Mouse (Mus musculus): ENCODE measurements around the gene Pitpnm2.

The Pitpnm2 gene

GRCm38 (mm10) chr5:124138066-124138465 is 111.5 kb downstream of the Pitpnm2 start:
- DNase-seq (ENCODE audit: low spot score) = no peak

DNA sequence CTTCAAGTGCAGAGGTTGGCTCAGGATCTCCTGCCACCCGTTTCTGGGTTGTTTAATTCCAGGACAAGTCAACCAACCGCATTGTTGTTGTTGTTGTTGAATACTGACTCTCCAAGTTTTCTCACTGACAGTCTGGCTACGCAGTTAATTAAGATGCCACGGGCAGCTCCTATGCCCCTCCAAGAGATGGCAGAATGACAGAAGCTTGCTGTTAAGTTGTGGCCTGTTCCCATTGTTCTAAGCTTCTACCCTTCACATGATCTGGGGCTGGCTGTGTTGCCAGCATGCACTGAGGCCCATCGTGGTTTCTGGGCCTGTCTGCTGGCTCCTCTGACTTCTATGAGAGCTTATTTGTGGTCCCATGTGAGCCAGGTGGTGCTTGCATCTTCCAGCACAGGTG is 115.3 kb downstream of the Pitpnm2 start:
- DNase-seq (ENCODE audit: low spot score) = no peak

DNA sequence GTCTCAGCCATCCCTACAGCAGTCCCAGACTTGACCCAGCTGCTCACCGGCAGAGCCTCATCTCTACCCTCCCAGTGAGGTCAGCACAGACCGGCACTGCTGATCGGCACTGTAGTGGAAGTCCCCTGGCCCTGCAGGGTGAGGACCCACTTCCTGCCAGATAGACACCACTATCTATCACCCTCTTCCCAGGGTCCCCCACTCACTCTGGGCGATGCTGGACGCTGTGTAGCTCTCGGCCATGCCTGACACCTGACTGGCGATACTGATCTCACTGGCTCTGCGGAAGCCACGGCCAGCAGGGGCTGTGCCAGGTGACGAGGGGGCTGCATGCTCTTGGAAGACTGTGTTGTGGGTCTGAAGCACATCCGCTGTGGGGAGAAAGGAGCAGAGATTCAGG is 124.5 kb downstream of the Pitpnm2 start:
- no peak for DNase-seq (ENCODE audit: low spot score)

DNA sequence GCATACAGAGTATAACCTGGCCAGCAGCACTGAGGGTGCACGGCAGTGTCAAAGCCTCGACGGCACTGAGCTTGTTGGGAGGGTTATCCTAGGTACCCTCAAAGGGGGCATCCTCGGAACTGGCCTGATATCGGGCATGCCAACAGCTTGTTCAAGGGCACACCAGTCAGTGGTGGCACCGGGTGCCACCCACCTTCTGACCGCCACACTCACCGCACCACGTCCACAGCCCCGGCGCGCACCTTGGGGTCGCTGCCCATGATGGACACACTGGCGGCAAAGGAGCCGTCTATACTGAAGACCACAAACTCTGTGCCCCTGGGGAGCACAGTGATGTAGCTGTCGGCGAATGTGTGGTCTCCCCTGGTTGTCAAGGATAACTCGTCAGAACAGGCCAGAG is 127.2 kb downstream of the Pitpnm2 start:
- no peak for DNase-seq (ENCODE audit: low spot score)

DNA sequence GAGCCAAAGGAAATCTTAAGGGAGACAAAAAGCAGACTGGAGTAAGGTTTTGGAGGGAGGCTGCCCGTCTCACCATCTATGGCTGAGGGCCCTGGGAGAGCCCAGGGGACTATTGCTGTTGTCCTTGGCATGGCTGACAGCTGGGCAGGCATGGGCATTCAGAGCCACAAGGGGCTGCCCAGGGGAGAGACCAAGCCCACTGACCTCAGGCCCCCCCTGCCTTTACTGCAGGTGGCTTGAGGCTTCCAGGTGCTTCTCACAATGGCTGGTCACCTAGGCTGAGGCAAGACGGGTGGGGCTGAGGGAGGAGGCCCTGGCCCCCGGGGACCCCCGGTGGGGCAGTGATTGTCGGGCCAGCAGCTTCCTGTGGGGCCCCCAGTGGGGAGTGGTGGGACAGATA is 130.4 kb downstream of the Pitpnm2 start:
- no peak for DNase-seq (ENCODE audit: low spot score)

DNA sequence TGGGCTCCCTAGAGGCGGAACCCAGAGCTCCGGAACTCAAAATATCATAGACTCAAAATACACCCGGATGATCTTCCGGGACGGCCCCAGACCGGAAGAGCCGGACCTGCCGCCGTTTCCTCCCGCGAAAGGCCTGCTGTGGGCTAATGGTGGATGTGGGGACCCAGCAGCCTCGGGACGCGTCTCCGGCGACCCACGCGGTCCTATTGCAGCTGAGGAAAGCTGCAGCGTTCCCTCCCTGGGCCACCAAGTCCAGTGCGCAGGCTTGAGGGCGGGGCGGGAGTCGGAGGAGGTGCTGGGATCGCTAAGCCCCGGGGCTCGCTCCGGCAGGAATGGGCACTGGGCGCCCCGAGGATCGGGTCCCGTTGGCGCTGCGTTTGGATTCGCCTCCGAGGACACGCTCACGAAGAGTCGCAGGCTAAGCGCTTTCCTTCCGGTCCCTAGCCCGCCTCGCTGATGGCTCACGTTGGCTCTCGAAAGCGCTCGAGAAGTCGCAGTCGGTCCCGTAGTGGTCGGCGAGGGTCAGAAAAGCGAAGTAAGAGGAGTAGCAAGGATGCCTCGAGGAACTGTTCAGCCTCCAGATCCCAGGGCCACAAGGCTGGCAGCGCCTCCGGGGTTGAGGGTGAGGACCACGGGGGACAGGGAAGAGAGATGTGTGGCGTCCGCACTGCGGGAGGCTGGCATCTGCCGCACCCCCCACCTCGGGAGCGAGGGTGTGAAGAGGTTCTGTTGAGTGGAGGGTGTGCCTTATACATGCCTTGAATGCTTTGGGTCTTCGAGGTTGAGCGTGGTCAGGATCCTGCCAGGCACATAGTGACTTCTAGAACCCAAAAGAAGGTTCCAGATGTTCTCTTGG is 133.3 kb downstream of the Pitpnm2 start, which contains the start of gene Arl6ip4:
Gene Arl6ip4 (plus strand): TSS at position 100 of the 856 bp plus-strand sequence.
- peak; percentile 82 for DNase-seq (ENCODE audit: low spot score)

DNA sequence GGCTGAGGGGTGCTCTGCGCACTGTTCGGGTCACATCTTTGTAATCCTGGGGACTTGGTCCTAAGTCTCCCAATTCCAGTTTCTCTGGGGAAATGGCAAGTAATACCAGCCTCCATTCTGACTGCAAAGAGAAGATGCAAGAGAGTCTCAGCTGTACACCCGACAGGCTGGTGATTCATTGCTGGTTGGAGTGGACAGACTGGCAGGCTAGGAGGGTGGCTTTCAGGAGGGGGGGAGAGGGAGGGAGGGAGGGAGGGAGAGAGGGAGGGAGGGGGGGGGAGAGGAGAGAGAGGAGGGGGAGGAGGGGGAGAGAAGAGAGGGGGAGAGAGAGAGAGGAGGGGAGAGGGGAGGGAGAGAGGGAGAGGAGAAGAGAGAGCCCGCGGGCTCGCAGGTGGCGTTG is 134.0 kb downstream of the Pitpnm2 start:
- DNase-seq (ENCODE audit: low spot score) = no peak

- DNase-seq (ENCODE audit: low spot score) = no peak
These were observed 135.1 kb downstream of the Pitpnm2 start for GRCm38 (mm10) chr5:124114276-124115025.

DNA sequence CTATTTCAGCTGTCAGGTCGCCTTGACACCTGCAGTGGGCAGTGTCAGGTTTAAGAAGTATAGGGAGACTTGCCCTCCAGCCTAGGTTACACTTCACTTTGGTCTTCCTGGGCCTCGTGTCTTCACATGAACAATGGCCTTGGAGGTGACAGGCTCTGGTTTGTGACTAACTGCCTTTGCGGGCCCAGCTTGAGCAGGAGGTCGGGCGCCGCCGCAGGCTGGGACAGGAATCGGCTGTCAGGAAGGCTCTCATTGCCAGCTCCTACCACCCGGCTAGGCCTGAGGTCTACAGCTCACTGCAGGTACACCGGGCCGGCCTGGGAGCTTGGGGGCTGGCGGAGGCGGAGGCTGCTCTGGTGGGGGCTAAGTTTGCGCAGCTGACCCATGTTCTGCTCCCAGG is 136.5 kb downstream of the Pitpnm2 start:
- no peak for DNase-seq (ENCODE audit: low spot score)

GRCm38 (mm10) chr5:124112531-124112930 is 137.0 kb downstream of the Pitpnm2 start:
- peak; percentile 66 for DNase-seq (ENCODE audit: low spot score)

DNA sequence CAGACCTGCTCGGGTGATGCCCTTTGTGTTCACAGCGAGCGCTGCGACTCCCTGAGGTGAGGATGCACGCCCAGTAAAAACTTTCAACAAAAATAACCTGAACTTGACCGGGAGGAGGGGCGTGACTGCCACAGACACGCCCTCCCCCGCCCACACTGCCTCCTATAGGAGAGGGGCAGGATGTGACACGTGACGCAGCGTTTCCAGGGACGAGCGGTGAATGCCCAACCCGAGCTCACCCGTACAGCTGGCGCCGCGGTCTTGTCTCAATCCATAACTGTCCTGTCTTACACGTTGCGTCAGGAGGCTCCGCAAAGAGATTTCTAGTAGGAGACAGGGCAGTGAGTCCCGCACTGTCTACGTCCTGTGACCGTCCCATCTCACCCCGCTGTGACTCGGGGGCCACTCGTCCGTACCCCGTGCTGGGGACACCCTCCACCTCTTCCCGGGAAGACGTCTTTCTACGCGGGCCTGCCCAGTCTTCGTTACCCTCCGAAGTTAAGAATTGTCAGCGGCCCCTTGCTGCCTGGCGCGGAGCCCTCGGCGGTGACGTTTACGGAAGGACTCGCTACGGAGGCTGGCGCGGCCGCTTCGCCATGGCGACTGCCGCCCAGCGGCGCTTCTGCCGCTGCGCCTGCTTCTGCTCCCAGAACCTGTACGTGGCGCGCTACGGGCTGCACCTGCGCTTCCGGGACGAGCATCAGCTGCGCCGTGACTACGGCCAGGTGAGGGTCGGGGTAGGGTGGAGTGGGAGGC is 137.6 kb downstream of the Pitpnm2 start, which contains the start of gene Ogfod2:
Gene Ogfod2 (plus strand): TSS at position 556 of the 756 bp plus-strand sequence.
- DNase-seq (ENCODE audit: low spot score) = peak; percentile 95

DNA sequence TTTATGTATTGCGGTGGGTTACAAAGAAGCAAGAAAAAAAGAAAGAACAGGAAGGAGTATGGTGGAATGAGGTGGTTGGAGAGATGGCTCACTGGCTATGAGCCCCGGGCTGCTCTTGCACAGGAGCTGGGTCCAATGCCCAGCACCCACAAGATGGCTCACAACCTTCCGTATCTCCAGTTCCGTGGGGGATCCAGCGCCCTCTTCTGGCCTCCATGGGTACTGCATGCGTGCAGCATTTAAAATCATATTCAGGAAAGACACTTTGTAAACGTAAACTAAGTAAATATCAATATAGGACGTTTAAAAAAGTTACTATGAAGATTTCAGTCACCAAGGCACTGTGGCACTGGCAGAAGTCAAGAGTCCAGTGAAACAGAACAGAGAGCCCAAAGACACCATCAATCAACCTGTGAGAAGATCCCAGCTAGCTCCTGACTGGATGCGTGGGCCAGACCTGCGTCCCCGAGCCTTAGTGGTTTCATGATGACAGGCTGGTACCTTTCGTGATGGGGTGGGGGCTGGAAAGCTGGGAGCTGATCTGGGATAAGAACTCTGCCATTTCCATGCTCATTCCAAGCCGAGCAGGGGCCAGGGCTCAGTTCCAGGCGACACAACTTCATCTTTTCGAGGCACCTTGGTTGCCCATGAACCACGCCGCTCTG is 138.4 kb downstream of the Pitpnm2 start:
- peak; percentile 55 for DNase-seq (ENCODE audit: low spot score)

DNA sequence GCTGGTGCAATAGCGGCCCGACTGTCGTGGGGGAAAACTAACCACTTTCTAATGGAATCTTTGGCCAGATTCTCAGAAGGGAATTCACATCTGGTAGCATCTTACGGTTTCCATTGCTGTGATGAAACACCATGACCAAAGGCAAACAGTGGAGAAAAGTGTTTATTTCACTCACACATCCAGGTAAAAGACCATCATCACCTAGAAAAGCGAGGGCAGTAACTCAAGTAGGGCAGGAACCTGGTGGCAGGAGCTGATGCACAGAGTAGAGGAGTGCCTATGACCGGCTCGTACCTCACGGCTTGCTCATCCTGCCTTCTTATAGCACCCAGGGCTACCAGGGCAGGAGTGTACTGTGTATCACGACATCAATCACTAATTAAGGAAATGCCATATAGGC is 146.0 kb downstream of the Pitpnm2 start:
- no peak for DNase-seq (ENCODE audit: low spot score)

- no peak for DNase-seq (ENCODE audit: low spot score)
These were observed 146.5 kb downstream of the Pitpnm2 start for GRCm38 (mm10) chr5:124103020-124103419.

DNA sequence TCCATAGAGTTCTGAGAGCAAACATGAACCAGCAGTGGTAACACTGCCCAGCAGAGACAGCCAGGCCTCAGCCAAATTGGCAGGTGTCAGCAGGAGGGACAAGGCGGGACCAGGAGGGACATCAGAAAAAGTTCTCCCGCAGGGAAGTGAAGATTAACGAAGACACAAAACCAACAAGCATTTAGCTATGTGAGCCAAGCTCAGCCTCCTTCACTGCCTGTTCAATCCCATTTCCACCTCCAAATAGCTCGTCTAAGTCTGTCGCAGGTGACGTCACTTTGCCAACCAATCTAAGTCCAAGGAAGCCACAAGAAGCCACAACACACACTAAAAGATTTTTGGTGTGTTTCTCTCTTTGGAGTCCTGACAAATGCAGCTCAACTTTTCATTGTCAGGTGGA is 147.2 kb downstream of the Pitpnm2 start:
- no peak for DNase-seq (ENCODE audit: low spot score)

GRCm38 (mm10) chr5:124100128-124101044 is 149.2 kb downstream of the Pitpnm2 start:
- DNase-seq (ENCODE audit: low spot score) = no peak

- no peak for DNase-seq (ENCODE audit: low spot score)
These were observed 150.6 kb downstream of the Pitpnm2 start for GRCm38 (mm10) chr5:124098923-124099322.

- peak; percentile 99 for DNase-seq (ENCODE audit: low spot score)
These were observed 153.8 kb downstream of the Pitpnm2 start, which contains the start of gene Abcb9 for GRCm38 (mm10) chr5:124095596-124096232. Gene Abcb9 (minus strand): TSS chr5:124095798.

DNA sequence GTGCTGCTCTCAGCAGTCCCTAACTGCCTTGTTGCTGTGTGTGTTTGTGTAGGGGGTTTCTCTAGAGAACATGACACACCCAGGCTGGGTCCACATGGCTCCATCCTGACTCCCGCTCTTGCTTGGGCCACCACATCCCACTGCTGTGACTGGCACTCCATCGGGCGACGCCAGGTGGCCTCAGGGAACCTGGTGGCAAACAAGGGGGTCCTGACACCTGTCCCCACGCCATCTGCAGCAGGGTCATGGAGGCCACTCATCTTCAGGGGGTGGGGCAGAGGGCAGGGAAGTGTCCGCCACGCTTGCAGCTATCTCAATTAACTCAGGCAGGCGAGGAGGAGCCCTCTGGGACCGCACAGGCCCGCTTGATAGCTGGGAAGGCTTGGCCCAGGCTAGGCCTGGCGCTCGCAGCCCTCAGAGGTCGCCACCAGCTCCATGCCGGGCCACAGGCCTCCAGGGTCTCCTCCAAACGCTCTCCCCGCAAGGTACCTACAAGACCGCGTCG is 154.4 kb downstream of the Pitpnm2 start:
- DNase-seq (ENCODE audit: low spot score) = peak; percentile 59

Measured in testis, postnatal 14 days (tissue).